Mouse (Mus musculus) brain, adult 10 weeks (tissue): ENCODE measurements around the gene Kpna6. TPM values are rescaled to one million over a fixed set of nuclear protein-coding genes. Genes with fewer than 3 reads are reported as not detected.

ENCODE experiments used
- polyA plus RNA-seq: library from polyadenylated mRNA; stranded (reverse); fragments of 350-450 nt; fragmentation: Illumina TruSeq; extraction: RNeasy Lipid Tissue Mini Kit (QIAGEN cat#74804); gene quantifications from one replicate; pipeline ENCODE4 v1.2.3, GENCODE M21; 2015; ENCODE audit warnings: low read depth, low replicate concordance

The Kpna6 gene
- polyA plus RNA-seq = 45.4 TPM

GRCm38 (mm10) chr4:129672083-129672877, at the start of gene Kpna6:
TSS of gene Kpna6 (minus strand) at chr4:129672767.

GRCm38 (mm10) chr4:129696158-129696985, 23.8 kb upstream of the Kpna6 start, which contains the start of gene Tmem39b:
TSS of gene Tmem39b (minus strand) at chr4:129696838.

DNA sequence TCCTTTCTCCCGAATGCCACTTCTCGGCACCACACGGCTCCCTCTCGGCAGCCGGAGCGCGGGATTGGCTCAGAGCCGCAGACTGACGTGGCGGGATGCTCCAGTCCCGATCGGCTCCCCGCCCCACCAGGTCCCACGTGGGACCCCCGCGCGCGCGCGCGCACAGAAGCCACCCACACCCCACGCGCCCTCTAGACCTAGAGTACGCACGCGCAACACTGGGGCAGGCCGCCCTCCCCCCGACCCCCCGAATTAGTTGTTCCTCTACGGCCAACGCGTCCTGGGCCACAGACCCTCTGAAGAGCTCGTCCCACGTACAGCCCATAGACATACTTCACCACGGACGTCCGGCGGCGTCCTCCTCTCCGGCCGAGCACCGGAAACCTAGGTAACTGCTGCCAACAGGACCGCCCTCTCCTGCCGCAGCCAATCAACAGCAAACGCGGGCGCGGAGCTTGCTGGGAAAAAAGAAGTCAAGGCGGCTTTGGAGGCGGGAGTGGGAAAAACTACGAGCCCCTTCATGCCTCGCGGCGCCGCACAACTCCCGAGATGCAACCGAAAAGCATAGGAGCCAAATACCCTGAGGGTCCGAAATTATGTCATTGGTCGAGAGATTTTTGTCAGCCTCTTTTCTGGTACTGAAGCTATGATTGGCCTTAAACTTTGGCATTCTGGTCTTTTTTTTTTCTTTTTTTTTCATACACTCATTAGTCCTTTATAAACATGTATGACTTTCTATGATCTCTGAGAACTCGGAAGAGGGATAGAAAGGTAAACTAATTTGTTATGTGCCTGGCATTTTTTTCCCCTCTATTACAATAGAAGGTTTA, 31.7 kb downstream of the Kpna6 start, which contains the start of gene Txlna:
Txlna (minus strand) TSS at position 428 of the 830 bp plus-strand sequence.

GRCm38 (mm10) chr4:129623681-129624091, 48.9 kb downstream of the Kpna6 start, which contains the start of gene Ccdc28b:
TSS of gene Ccdc28b (minus strand) at chr4:129623947.

GRCm38 (mm10) chr4:129618786-129619691, 53.5 kb downstream of the Kpna6 start, which contains the start of gene Iqcc:
TSS of gene Iqcc (minus strand) at chr4:129619099.

GRCm38 (mm10) chr4:129614093-129614492, 58.5 kb downstream of the Kpna6 start, which contains the start of gene Dcdc2b:
TSS of gene Dcdc2b (minus strand) at chr4:129614257.

GRCm38 (mm10) chr4:129600233-129601158, 72.1 kb downstream of the Kpna6 start, which contains the start of the genes Eif3i and Tmem234:
TSS of gene Eif3i (minus strand) at chr4:129600648.
TSS of gene Tmem234 (plus strand) at chr4:129600668.

Other genes starting within 250 kb of the Kpna6 start
- 3.6 TPM for gene Zbtb8b, start 231.9 kb downstream of the Kpna6 start, polyA plus RNA-seq
- 50.2 TPM for gene Bsdc1, start 211.2 kb downstream of the Kpna6 start, polyA plus RNA-seq
- not detected for gene Tssk3, start 181.7 kb downstream of the Kpna6 start, polyA plus RNA-seq
- not detected for gene Fam229a, start 181.6 kb downstream of the Kpna6 start, polyA plus RNA-seq
- gene Marcksl1, start 159.2 kb downstream of the Kpna6 start, polyA plus RNA-seq = 72.9 TPM
- 38.9 TPM for gene Hdac1, start 130.1 kb downstream of the Kpna6 start, polyA plus RNA-seq
- 2.3 TPM for gene Lck, start 99.1 kb downstream of the Kpna6 start, polyA plus RNA-seq
- 1.2 TPM for gene Fam167b, start 94.2 kb downstream of the Kpna6 start, polyA plus RNA-seq
- gene Eif3i, start 72.1 kb downstream of the Kpna6 start, polyA plus RNA-seq = 229 TPM
- gene Tmem234, start 72.1 kb downstream of the Kpna6 start, polyA plus RNA-seq = 151 TPM
- 5.6 TPM for gene Dcdc2b, start 58.5 kb downstream of the Kpna6 start, polyA plus RNA-seq
- gene Iqcc, start 53.7 kb downstream of the Kpna6 start, polyA plus RNA-seq = 33.5 TPM
- 55.4 TPM for gene Ccdc28b, start 48.8 kb downstream of the Kpna6 start, polyA plus RNA-seq
- gene Txlna, start 31.7 kb downstream of the Kpna6 start, polyA plus RNA-seq = 33.5 TPM
- 7.9 TPM for gene Tmem39b, start 24.1 kb upstream of the Kpna6 start, polyA plus RNA-seq
- 91.9 TPM for gene Khdrbs1, start 69.5 kb upstream of the Kpna6 start, polyA plus RNA-seq
- 159 TPM for gene Ptp4a2, start 138.5 kb upstream of the Kpna6 start, polyA plus RNA-seq